Mouse (Mus musculus) kidney, adult 2 months (tissue): ENCODE measurements around the gene Marc2.

Experiments used
- CTCF ChIP-seq: fragments of 200-500 bp; conservative IDR thresholded peaks from 2 replicates; pipeline ENCODE4 v1.5.1; 2011; ENCODE audit warnings: low read depth, mild to moderate bottlenecking, control low read depth, low read length, moderate library complexity, mixed read lengths; ENCODE audit not compliant: insufficient read depth, insufficient read length
- POLR2A ChIP-seq: fragments of 200-500 bp; IDR thresholded peaks from one replicate; pipeline ENCODE4 v1.6.1; 2011; ENCODE audit warnings: low read depth, low read length, control low read depth

GRCm38 (mm10) chr1:184775289-184775688, 71.0 kb downstream of the Marc2 start:
- TF ChIP-seq CTCF (no peak), POLR2A (no peak)
